Mouse (Mus musculus): ENCODE results near the gene Srebf1.

- no peak for TF ChIP-seq CTCF (IDR thresholded peaks at IDR 0.05; ENCODE audit: borderline replicate concordance, insufficient read depth, low read length)
- no peak for TF ChIP-seq POLR2A (IDR thresholded peaks at IDR 0.05; ENCODE audit: low read depth, low read length)
Observed at GRCm38 (mm10) chr11:60205026-60205425, 17.4 kb downstream of the Srebf1 start.
